Mouse (Mus musculus): ENCODE results near the gene Aif1.
A peak's percentile ranks its signal among the peaks of the same experiment; 100 is the strongest.

DNA sequence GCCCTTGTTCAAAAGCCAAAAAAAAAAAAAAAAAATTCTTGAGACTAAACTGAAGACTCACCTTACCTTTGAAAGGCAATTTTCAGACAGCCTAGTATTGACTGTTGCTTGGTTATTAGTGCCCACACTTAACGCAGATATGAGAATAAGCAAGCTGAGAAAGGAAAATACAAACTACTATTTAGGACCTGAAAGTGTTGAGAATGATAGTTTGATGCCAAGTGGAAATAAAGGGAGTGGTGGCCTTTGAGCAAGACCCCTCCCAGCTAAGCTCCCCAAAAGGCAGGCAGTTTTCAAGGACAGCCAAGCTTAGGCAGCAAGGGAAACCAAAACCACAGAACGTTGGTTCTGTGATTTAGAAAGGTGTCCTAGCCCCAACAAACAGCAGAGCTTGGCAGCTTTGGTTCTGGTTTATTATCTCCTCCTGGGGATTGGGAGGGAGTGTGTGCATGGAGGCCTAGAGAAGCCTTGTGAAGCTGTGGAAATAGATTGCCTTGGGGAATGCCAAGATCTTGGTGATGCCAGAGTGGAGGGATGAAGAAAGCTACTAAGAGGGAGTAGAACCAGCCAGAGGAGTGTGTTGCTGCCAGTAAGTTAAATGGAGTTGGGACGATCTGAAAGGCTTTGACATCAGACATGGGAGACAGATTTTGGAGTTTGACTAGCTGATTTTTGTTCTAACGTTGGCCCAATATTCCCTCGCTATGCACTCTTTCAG, 27.8 kb downstream of the Aif1 start:
- TF ChIP-seq POLR2A (IDR thresholded peaks at IDR 0.05; ENCODE audit: control insufficient read depth in 1 of 2, insufficient read depth in 1 of 2, low read depth in 1 of 2, low read length in 2 of 2, poor library complexity in 1 of 2) (peak in 1 of 2 experiments; percentile 65; a peak in 2 of 4 replicates), CTCF (IDR thresholded peaks at IDR 0.05 in 2 of 3, conservative IDR thresholded peaks at IDR 0.05 in 1 of 3; ENCODE audit: control insufficient read depth in 1 of 3, insufficient read depth in 1 of 3, low read depth in 2 of 3, low read length in 3 of 3, poor library complexity in 1 of 3, severe bottlenecking in 1 of 3) (no peak), BHLHE40 (IDR thresholded peaks at IDR 0.05; ENCODE audit: borderline replicate concordance, low read depth, low read length) (no peak), MYC (IDR thresholded peaks at IDR 0.05; ENCODE audit: low read depth, low read length) (no peak), JUND (IDR thresholded peaks at IDR 0.05; ENCODE audit: low read depth, low read length) (no peak), CHD2 (IDR thresholded peaks at IDR 0.05; ENCODE audit: low read length) (no peak), ZKSCAN1 (IDR thresholded peaks at IDR 0.05; ENCODE audit: low read depth, low read length) (no peak)
